Mouse (Mus musculus) kidney, postnatal 25 days (tissue): ENCODE measurements around the gene B9d1.

Experiments
- DNase-seq, 2 experiments: peaks; one replicate each; pipeline ENCODE4 v3.0.0; 2021; ENCODE audit warnings: mixed read lengths in 2 of 2

The B9d1 gene

GRCm38 (mm10) chr11:61489874-61490273 lies 15.1 kb upstream of the B9d1 start:
- no peak for DNase-seq

- DNase-seq, result no peak
Measured at GRCm38 (mm10) chr11:61490944-61491520, 13.9 kb upstream of the B9d1 start.

GRCm38 (mm10) chr11:61492749-61493401 lies 12.1 kb upstream of the B9d1 start:
- DNase-seq, result no peak

- DNase-seq, result peak; percentile 11 to 52
Measured at GRCm38 (mm10) chr11:61493525-61494128, 11.3 kb upstream of the B9d1 start.

GRCm38 (mm10) chr11:61494129-61494997 lies 10.6 kb upstream of the B9d1 start, which contains the start of gene Mapk7:
Gene Mapk7, minus strand, starts transcription at chr11:61494406.
- peak; percentile 97 to 99 for DNase-seq

- DNase-seq, result no peak
Measured at GRCm38 (mm10) chr11:61495528-61495927, 9.4 kb upstream of the B9d1 start.

GRCm38 (mm10) chr11:61497490-61497889 lies 7.5 kb upstream of the B9d1 start:
- DNase-seq, result no peak

GRCm38 (mm10) chr11:61498736-61499504 lies 6.0 kb upstream of the B9d1 start:
- no peak for DNase-seq

- DNase-seq, result peak in 1 of 2 experiments; percentile 47
Measured at GRCm38 (mm10) chr11:61503933-61504332, 1.0 kb upstream of the B9d1 start.

- peak; percentile 54 to 73 for DNase-seq
Measured at GRCm38 (mm10) chr11:61514953-61515352, 10.0 kb downstream of the B9d1 start.

GRCm38 (mm10) chr11:61517971-61518370 lies 13.0 kb downstream of the B9d1 start:
- no peak for DNase-seq

GRCm38 (mm10) chr11:61518871-61519270 lies 13.9 kb downstream of the B9d1 start:
- DNase-seq, result no peak

GRCm38 (mm10) chr11:61519484-61520107 lies 14.7 kb downstream of the B9d1 start:
- DNase-seq, result no peak

GRCm38 (mm10) chr11:61526872-61527271 lies 21.9 kb downstream of the B9d1 start:
- DNase-seq, result peak in 1 of 2 experiments; percentile 56

GRCm38 (mm10) chr11:61529268-61529713 lies 24.3 kb downstream of the B9d1 start:
- peak; percentile 62 to 79 for DNase-seq

- peak; percentile 54 to 55 for DNase-seq
Measured at GRCm38 (mm10) chr11:61532820-61533219, 27.9 kb downstream of the B9d1 start.

GRCm38 (mm10) chr11:61533571-61533970 lies 28.6 kb downstream of the B9d1 start:
- peak; percentile 61 to 86 for DNase-seq

- DNase-seq, result no peak
Measured at GRCm38 (mm10) chr11:61535530-61535929, 30.6 kb downstream of the B9d1 start.

- no peak for DNase-seq
Measured at GRCm38 (mm10) chr11:61536952-61537351, 32.0 kb downstream of the B9d1 start.

- no peak for DNase-seq
Measured at GRCm38 (mm10) chr11:61537362-61537761, 32.4 kb downstream of the B9d1 start.

GRCm38 (mm10) chr11:61540642-61541041 lies 35.7 kb downstream of the B9d1 start:
- DNase-seq, result peak; percentile 45 to 70

- no peak for DNase-seq
Measured at GRCm38 (mm10) chr11:61541106-61541505, 36.2 kb downstream of the B9d1 start.
